Mouse (Mus musculus) layer of hippocampus, postnatal 36 days (tissue): ENCODE measurements around the gene Ift88. TPM values are rescaled to one million over a fixed set of nuclear protein-coding genes. Genes with fewer than 3 reads are reported as not detected.

ENCODE experiments used
- DNase-seq, 2 experiments: peaks; one replicate each; pipeline ENCODE4 v3.0.0; 2022
- total RNA-seq, 2 experiments: library from RNA; stranded (reverse); gene quantifications; 2 replicates each; pipeline ENCODE4 v1.2.3; 2021

The Ift88 gene
- total RNA-seq: 10 to 100 TPM; 16.3 to 16.5 TPM

GRCm38 (mm10) chr14:57423432-57424211, at the start of gene Ift88:
Ift88 (plus strand) TSS chr14:57424062.
- DNase-seq: peak; percentile 94

- DNase-seq: no peak
Observed at GRCm38 (mm10) chr14:57375205-57375604, 48.7 kb upstream of the Ift88 start.

GRCm38 (mm10) chr14:57376016-57376415, 47.8 kb upstream of the Ift88 start:
- DNase-seq: no peak

DNA sequence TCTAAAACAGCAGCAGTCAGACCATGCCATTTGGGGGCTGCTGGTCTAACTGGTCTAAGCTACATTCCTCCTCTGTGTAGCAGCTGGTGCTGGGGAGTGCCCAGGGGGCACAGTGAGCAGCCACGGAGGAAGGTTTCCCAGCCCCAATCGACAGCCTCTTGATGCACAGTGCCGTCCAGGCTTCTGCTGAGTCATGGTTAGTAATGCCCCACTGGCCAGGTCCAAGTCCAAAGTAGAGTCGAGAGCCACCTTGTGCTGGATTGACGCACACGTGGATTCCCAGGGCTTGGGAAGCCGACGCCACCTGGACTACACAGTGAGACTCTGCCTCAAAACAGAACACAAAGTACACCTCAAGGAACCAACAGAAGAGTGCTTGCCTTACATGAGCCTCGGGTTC, 46.9 kb upstream of the Ift88 start:
- no peak for DNase-seq

GRCm38 (mm10) chr14:57377531-57377930, 46.3 kb upstream of the Ift88 start:
- DNase-seq: no peak

DNA sequence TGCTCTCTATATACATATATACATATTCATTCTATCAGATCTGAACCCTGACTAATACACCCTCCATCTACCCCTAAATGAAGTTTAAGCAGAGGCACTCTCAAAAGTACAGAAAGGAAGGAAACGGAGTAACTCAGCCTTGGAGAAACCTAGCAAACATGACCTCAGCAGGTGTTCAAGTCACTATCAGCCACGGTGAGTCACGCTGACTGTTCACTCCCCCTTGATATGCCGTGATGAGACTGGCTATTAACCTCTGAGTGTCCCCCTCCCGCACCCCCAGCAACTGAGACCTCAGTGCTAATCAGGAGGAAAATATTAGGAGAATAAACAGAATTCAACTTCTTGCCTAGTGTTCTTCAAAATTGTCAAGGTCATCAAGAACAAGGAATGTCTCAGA, 38.2 kb upstream of the Ift88 start:
- DNase-seq: no peak

GRCm38 (mm10) chr14:57386758-57387561, 36.9 kb upstream of the Ift88 start:
- no peak for DNase-seq

- DNase-seq: no peak
Observed at GRCm38 (mm10) chr14:57391621-57392020, 32.2 kb upstream of the Ift88 start.

DNA sequence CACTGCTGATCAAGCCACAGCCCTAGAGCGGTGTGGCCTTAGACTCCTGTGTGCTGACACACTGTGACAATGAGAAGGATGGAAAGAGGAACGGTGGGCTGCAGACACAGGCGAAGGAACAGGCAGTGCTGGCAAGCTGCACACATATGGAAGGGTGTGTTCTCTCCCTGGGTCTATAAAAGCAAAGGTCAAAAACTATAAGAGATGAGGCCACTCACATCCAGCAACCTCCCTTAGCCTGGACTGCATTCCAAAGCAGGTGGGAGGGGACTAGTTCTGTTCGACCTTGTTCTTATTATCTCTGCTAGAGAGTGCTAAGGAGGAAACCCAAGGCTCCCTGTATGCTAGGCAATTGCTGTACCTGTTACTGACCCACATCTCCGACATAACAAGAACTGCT, 31.6 kb upstream of the Ift88 start:
- no peak for DNase-seq

GRCm38 (mm10) chr14:57395470-57395869, 28.4 kb upstream of the Ift88 start:
- no peak for DNase-seq

- no peak for DNase-seq
Observed at GRCm38 (mm10) chr14:57397221-57397620, 26.6 kb upstream of the Ift88 start.

GRCm38 (mm10) chr14:57398065-57398757, 25.7 kb upstream of the Ift88 start, which contains the start of gene Cryl1:
Cryl1 (minus strand) TSS chr14:57398529.
- peak; percentile 93 for DNase-seq

DNA sequence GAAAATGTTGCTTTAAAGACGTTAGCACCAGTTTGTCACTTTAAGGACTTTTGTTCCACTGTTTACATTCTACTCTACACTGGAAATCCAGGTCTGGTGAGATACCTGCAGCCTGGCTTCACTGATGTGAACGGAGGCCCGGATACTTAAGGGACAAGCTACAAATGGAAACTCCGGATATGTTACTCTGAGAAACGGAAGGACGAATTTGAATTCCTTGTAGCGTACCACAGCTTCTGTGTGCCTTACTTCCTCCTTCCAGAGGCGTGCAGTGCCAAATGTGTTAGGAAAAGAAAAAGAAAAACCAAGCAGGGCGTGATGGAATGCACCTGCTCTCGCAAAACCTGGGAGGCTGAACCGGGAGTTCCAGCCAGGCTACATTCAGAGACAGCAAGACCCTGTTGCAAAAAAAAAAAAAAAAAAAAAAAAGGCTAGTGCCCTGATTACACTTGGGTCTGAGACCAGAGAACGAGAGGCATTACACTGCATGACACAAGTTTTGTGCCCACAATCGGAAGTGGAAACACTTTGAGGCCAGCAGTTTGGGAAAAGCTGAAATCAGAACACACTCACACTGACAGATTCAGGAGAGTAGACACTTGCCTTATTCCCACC, 24.9 kb upstream of the Ift88 start:
- DNase-seq: no peak

DNA sequence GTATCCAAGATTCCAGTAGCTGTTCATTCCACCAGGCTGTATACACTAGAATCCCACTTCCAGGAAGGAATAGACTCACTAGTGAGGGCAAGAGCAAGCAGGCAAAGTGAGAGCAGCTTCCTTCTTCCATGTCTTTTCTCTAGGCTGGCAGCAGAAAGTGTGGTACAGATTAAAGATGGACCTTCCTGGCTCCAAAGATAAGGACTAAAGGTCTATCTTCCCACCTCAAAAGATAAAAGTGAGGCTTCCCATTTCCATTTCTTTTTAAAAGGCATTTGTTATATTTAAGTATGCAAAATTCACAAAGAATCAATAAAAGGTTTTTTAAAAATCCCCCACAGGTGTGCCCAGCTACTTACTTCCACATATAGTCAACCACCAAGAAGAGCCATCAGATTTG, 21.0 kb upstream of the Ift88 start:
- DNase-seq: no peak

- DNase-seq: peak in 1 of 2 experiments; percentile 9
Observed at GRCm38 (mm10) chr14:57407039-57407987, 16.5 kb upstream of the Ift88 start.

DNA sequence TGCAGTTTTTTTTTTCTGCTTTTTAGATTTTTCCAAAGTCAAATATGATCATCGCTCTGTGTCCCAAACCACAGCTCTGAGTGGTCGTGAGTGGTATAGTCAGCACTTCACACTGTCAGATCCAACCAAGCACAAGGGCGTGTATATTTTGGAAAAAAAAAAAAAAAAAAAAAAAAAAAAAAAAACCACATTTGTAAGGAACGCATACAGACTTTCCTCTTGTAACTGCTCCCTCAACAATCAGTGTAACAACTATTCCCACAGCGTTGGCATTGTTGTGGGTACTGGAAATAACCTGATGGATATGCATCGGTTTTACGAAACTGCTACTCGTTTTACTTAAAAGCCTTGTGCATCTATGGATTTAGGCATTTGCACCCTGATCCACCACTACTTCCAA, 15.8 kb upstream of the Ift88 start:
- DNase-seq: no peak

DNA sequence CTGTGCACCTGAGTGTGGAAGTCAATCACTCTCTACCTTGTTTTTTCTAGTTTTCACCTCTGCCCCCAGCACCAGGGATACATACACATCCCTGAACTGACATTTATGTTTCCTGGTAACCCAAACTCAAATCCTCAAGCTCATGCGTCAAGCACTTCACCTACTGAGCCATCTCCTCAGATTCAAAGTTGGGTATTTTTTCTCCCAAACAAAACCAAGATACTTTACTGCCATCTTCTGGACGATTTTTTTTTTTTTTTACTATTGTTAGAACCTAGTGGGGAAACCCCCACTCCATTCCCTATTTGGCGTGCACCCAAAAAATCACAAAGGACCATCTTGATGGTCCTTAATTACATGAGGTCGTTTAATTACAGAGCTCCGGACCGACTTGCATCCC, 14.8 kb upstream of the Ift88 start:
- no peak for DNase-seq

DNA sequence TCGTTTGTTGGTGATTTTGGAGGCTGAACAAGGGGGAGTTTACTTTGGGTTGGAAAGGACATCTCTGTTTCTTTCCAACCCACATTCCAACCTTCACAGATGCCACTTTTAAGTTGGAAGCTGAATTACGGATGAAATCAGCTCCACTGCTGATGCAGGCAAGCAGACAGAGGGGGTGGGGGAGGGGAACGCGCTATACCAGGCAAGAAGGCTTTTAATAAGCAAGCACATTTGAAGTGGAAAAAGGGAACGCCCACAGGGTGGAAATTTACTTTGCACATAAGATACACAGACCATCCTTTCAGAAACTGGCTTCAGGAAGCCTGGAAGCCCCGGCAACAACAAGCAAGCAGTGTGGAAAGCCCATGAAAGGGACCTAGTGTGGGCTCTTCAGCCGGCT, 11.7 kb upstream of the Ift88 start:
- DNase-seq: no peak

DNA sequence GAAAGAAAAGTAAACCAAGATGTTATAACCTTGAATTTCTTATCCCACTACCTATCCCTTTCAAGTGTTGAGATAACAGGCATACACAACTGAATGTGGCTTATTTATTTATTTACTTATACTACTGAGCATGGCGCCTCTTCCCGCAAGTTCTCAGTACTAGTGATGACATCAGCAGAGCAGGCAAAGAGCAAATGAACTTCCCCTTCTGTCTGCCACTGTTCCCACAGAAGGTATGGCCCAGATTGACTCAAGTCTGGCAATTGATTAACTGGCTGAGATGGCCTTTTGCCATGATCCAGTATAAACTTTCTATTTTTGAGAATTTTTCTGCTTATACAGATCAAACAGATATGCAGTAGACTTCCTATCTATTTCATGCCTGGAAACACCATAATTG, 6.7 kb upstream of the Ift88 start:
- DNase-seq: no peak

- DNase-seq: no peak
Observed at GRCm38 (mm10) chr14:57424212-57424561, 325 bp downstream of the Ift88 start.

- no peak for DNase-seq
Observed at GRCm38 (mm10) chr14:57430451-57430850, 6.6 kb downstream of the Ift88 start.

GRCm38 (mm10) chr14:57452516-57452915, 28.7 kb downstream of the Ift88 start:
- no peak for DNase-seq
